21 mouse cellular contexts compared by ENCODE assay signal in genomic region chr7:71425982-71426381, GRCm38 (mm10).
"Had no signal": no experiment of that assay in that cellular context is flagged by ENCODE, and none has a peak within 500 bp of the region (broad histone marks: within the 10 kb centered on the region; RNA-seq: fewer than 3 reads in every experiment).

No protein-coding gene starts in this region.

- H3K27me3 ChIP-seq: limb, embryonic 12.5 days; limb, embryonic 15.5 days; neural tube, embryonic 12.5 days; neural tube, embryonic 15.5 days had no signal

- H3K9ac ChIP-seq: limb, embryonic 12.5 days; limb, embryonic 15.5 days; liver, embryonic 14.5 days; liver, postnatal 0 days; lung, embryonic 14.5 days; neural tube, embryonic 12.5 days; neural tube, embryonic 15.5 days had no signal

- H3K36me3 ChIP-seq: limb, embryonic 12.5 days; limb, embryonic 15.5 days; midbrain, embryonic 10.5 days; neural tube, embryonic 12.5 days; neural tube, embryonic 15.5 days had no signal

- H3K4me3 ChIP-seq: layer of hippocampus, adult 2 months; limb, embryonic 12.5 days; limb, embryonic 15.5 days; midbrain, embryonic 10.5 days; neural tube, embryonic 12.5 days; neural tube, embryonic 15.5 days had no signal

- H3K27ac ChIP-seq: layer of hippocampus, adult 2 months; limb, embryonic 12.5 days; limb, embryonic 15.5 days; liver, embryonic 14.5 days; macrophage; midbrain, embryonic 10.5 days; neural tube, embryonic 12.5 days; neural tube, embryonic 15.5 days; stomach, postnatal 0 days had no signal

- DNase-seq: kidney, adult 18-20 months; kidney, postnatal 14 days; layer of hippocampus, adult 9-11 months; liver, postnatal 0 days; lung, embryonic 14.5 days; midbrain, embryonic 14.5 days; right cerebral cortex, adult 18-20 months; right cerebral cortex, postnatal 14 days; right cerebral cortex, postnatal 4 days; thymus, postnatal 25 days had no signal

- H3K4me2 ChIP-seq: limb, embryonic 12.5 days; limb, embryonic 15.5 days; liver, embryonic 11.5 days; lung, embryonic 14.5 days; neural tube, embryonic 12.5 days; neural tube, embryonic 15.5 days had no signal

- ATAC-seq: liver, postnatal 0 days; lung, postnatal 0 days had no signal

- H3K9me3 ChIP-seq: limb, embryonic 12.5 days; limb, embryonic 15.5 days; midbrain, embryonic 10.5 days; neural tube, embryonic 12.5 days; neural tube, embryonic 15.5 days had no signal

- H3K4me1 ChIP-seq: limb, embryonic 15.5 days; midbrain, embryonic 10.5 days; neural tube, embryonic 12.5 days; neural tube, embryonic 15.5 days had no signal
